Mouse (Mus musculus) heart, embryonic 13.5 days (tissue): ENCODE results near the gene Pdcd4. TPM values are rescaled to one million over a fixed set of nuclear protein-coding genes. Genes with fewer than 3 reads are reported as not detected.
A peak's percentile ranks its signal among the peaks of the same experiment; 100 is the strongest.

Source experiments
- ATAC-seq: fragments of 200-750 bp; cut with Nextera tagmentation; 2 replicates; pipeline ENCODE4 v1.8.0; 2017; ENCODE audit warnings: moderate TSS enrichment; ENCODE audit not compliant: insufficient number of reproducible peaks, low FRiP score, low TSS enrichment; ENCODE audit errors: extremely low read depth
- H3K27ac ChIP-seq: fragments of 300-500 bp; sonication (generic); replicated peaks from 2 replicates; pipeline ENCODE4 v1.5.1; 2015; ENCODE audit warnings: moderate library complexity, mild to moderate bottlenecking, inconsistent platforms
- H3K27me3 ChIP-seq: fragments of 300-500 bp; sonication (generic); replicated peaks from 2 replicates; pipeline ENCODE4 v1.6.1; 2015; ENCODE audit warnings: mild to moderate bottlenecking, inconsistent platforms
- H3K36me3 ChIP-seq: fragments of 300-500 bp; sonication (generic); 2 replicates; pipeline ENCODE4 v1.6.1; 2015; ENCODE audit warnings: mild to moderate bottlenecking, inconsistent platforms
- H3K4me1 ChIP-seq: fragments of 300-500 bp; sonication (generic); 2 replicates; pipeline ENCODE4 v1.6.1; 2015; ENCODE audit warnings: inconsistent platforms
- H3K4me2 ChIP-seq: fragments of 300-500 bp; sonication (generic); 2 replicates; pipeline ENCODE4 v1.6.1; 2015; ENCODE audit warnings: inconsistent platforms, mild to moderate bottlenecking, moderate library complexity
- H3K4me3 ChIP-seq: fragments of 300-500 bp; sonication (generic); 2 replicates; pipeline ENCODE4 v1.5.1; 2015; ENCODE audit warnings: moderate library complexity, mild to moderate bottlenecking, inconsistent platforms
- H3K9ac ChIP-seq: fragments of 300-500 bp; sonication (generic); 2 replicates; pipeline ENCODE4 v1.6.1; 2015; ENCODE audit warnings: inconsistent platforms, mild to moderate bottlenecking, moderate library complexity
- H3K9me3 ChIP-seq: fragments of 300-500 bp; sonication (generic); 2 replicates; pipeline ENCODE4 v1.6.1; 2016; ENCODE audit warnings: inconsistent platforms
- WGBS: fragments of 180-500 bp; shearing (Covaris S2); methylation state at CpG from one replicate; pipeline ENCODE4 v1.1.7; 2015; ENCODE audit warnings: mixed read lengths; 5-methylcytosine and 5-hydroxymethylcytosine counted together
- polyA plus RNA-seq: library from polyadenylated mRNA; unstranded; fragments of >200 nt; fragmentation: Nextera tagmentation; extraction: Ambion mirVana; gene quantifications from 2 replicates; pipeline ENCODE4 v1.2.1, GENCODE M21; 2015

Pdcd4 gene
- polyA plus RNA-seq: 34.4 and 34.6 TPM in 2 replicates

DNA sequence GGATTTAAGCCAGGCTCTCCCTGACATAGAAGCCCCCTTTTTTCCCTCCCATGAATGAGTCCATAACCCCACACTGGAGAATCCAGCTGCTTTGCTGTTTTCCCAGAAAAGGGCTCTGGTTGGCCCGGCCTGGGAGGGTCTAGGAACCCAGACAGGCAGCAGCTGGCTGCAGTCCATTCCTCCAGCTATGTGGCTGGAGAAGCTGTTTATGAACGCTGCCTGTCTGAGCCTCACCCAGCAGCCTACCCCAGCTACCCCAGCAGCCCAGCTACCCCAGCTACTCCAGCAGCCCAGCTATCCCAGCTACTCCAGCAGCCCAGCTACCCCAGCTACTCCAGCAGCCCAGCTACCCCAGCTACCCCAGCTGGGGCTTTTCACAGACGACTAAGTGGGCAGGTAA lies at the start of gene Pdcd4:
Gene Pdcd4, plus strand, starts transcription at position 171 of the 400 bp plus-strand sequence.
- Histone ChIP-seq H3K4me2 (no peak within 1 kb of the TSS), H3K9ac (0 out of 2 replicates have a peak within 1 kb of the TSS, but pooled peaks have one; percentile 28), H3K27me3 (no peaks in the 10 kb centered on the region), H3K9me3 (no peaks in the 10 kb centered on the region), H3K4me3 (no peak within 1 kb of the TSS), H3K27ac (peak within 1 kb of the TSS; percentile 77), H3K36me3 (no peaks in the 10 kb centered on the region), H3K4me1 (peaks cover 39% of the 10 kb centered on the region)
- 29% methylated on average over 3 of the region's 3 CpGs for WGBS
- no peak for ATAC-seq

- peaks cover 95% of the 10 kb centered on the region for H3K36me3 ChIP-seq
- no peak overlapping the region for H3K4me2 ChIP-seq
- no peak overlapping the region for H3K27ac ChIP-seq
- H3K4me1 ChIP-seq: peaks cover 31% of the 10 kb centered on the region
- WGBS: 61% methylated on average over 8 of the region's 8 CpGs
- H3K4me3 ChIP-seq: no peak overlapping the region
- no peaks in the 10 kb centered on the region for H3K27me3 ChIP-seq
- no peak overlapping the region for H3K9ac ChIP-seq
- no peaks in the 10 kb centered on the region for H3K9me3 ChIP-seq
- ATAC-seq: no peak
These were observed 48.1 kb upstream of the Pdcd4 start for GRCm38 (mm10) chr19:53843972-53844371.

DNA sequence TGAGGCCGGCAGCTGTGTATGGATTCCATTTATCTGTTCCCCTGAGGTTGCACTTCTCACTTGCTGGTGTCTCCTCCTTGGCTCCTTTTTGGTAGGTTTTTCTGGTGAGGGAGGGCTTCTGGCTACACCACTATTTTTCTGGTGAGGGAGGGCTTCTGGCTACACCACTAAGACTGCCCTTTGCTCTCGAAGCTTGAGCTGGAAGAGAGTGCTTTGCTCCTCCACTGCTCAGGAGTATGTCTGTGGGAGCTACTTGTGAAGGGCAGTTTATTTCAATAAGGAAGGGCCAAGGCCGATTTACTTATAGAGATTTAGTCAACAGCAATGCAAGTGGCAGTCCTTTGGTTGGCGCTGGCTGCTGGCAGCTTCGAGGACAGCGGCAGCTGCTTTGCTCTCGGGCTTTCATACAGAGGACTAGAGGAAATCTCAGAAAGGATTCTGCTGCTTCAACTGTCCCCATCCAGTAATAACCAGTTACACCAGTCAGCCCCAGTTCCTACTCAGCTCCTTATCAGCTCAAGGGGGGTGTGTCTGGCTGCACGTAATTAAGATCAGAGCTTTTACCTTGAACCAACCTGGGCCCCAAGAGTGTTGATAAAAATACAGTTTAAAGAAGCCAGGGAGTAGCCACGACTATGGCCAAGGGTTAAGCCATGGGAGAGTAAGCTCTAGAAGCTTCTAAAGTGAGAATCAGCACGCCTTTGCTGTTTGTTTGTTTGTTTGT lies 43.6 kb upstream of the Pdcd4 start:
- H3K4me2 ChIP-seq: no peak overlapping the region
- no peak for ATAC-seq
- WGBS: 72% methylated on average over 10 of the region's 10 CpGs
- peaks cover 64% of the 10 kb centered on the region for H3K4me1 ChIP-seq
- peaks cover 84% of the 10 kb centered on the region for H3K36me3 ChIP-seq
- H3K27ac ChIP-seq: no peak overlapping the region
- no peaks in the 10 kb centered on the region for H3K9me3 ChIP-seq
- no peaks in the 10 kb centered on the region for H3K27me3 ChIP-seq
- no peak overlapping the region for H3K4me3 ChIP-seq
- H3K9ac ChIP-seq: no peak overlapping the region; the same call in 1 of the 2 replicates

GRCm38 (mm10) chr19:53850166-53850922 lies 41.7 kb upstream of the Pdcd4 start:
- WGBS: 29% methylated on average over 18 of the region's 18 CpGs
- Histone ChIP-seq H3K4me3 (no peak overlapping the region), H3K27ac (peak overlapping the region; percentile 84), H3K27me3 (no peaks in the 10 kb centered on the region), H3K4me1 (peaks cover 61% of the 10 kb centered on the region), H3K9me3 (no peaks in the 10 kb centered on the region), H3K9ac (peak overlapping the region; percentile 29), H3K36me3 (peaks cover 84% of the 10 kb centered on the region), H3K4me2 (peak overlapping the region; percentile 5; the same call in 1 of the 2 replicates)
- no peak for ATAC-seq

DNA sequence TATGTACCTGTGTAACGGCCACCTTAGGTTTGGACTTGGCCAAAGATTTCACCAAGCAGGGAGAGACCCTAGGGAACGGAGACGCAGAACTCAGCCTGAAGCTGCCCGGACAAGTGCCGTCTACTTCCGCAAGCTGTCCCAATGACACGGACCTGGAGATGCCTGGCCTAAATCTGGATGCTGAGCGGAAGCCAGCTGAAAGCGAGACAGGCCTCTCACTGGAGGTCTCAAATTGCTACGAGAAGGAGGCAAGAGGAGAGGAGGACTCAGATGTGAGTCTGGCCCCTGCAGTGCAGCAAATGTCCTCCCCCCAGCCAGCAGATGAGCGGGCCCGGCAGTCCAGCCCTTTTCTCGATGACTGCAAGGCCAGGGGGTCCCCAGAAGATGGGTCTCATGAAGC lies 40.7 kb upstream of the Pdcd4 start:
- ATAC-seq: no peak
- 74% methylated on average over 13 of the region's 13 CpGs for WGBS
- H3K4me3 ChIP-seq: no peak overlapping the region
- no peak overlapping the region for H3K9ac ChIP-seq
- H3K27ac ChIP-seq: peak overlapping the region; percentile 12; the same call in 1 of the 2 replicates
- no peaks in the 10 kb centered on the region for H3K9me3 ChIP-seq
- no peak overlapping the region for H3K4me2 ChIP-seq
- peaks cover 85% of the 10 kb centered on the region for H3K36me3 ChIP-seq
- no peaks in the 10 kb centered on the region for H3K27me3 ChIP-seq
- peaks cover 58% of the 10 kb centered on the region for H3K4me1 ChIP-seq

- Histone ChIP-seq H3K9me3 (no peaks in the 10 kb centered on the region), H3K36me3 (peaks cover 78% of the 10 kb centered on the region), H3K4me1 (peaks cover 56% of the 10 kb centered on the region), H3K4me3 (no peak overlapping the region), H3K4me2 (no peak overlapping the region), H3K27me3 (no peaks in the 10 kb centered on the region), H3K27ac (peak overlapping the region; percentile 12), H3K9ac (no peak overlapping the region)
- ATAC-seq: no peak
- WGBS: 85% methylated on average over 14 of the region's 14 CpGs
These were observed 40.0 kb upstream of the Pdcd4 start for GRCm38 (mm10) chr19:53851826-53852698.

GRCm38 (mm10) chr19:53852699-53853451 lies 39.2 kb upstream of the Pdcd4 start:
- no peak overlapping the region for H3K4me2 ChIP-seq
- H3K4me1 ChIP-seq: peaks cover 56% of the 10 kb centered on the region
- WGBS: 68% methylated on average over 15 of the region's 15 CpGs

GRCm38 (mm10) chr19:53854978-53855377 lies 37.1 kb upstream of the Pdcd4 start:
- Histone ChIP-seq H3K27me3 (no peaks in the 10 kb centered on the region), H3K36me3 (peaks cover 74% of the 10 kb centered on the region), H3K4me1 (peaks cover 41% of the 10 kb centered on the region), H3K9ac (no peak overlapping the region), H3K9me3 (no peaks in the 10 kb centered on the region), H3K4me3 (no peak overlapping the region), H3K4me2 (no peak overlapping the region), H3K27ac (no peak overlapping the region)
- ATAC-seq: no peak
- WGBS: 71% methylated on average over 4 of the region's 4 CpGs

More at GRCm38 (mm10) chr19:53852699-53853451, 39.2 kb upstream of the Pdcd4 start:
- no peak overlapping the region for H3K9ac ChIP-seq
- H3K27ac ChIP-seq: 0 out of 2 replicates have a peak overlapping the region, but pooled peaks have one; percentile 0
- H3K27me3 ChIP-seq: no peaks in the 10 kb centered on the region
- H3K36me3 ChIP-seq: peaks cover 74% of the 10 kb centered on the region
- no peak for ATAC-seq
- no peaks in the 10 kb centered on the region for H3K9me3 ChIP-seq
- H3K4me3 ChIP-seq: no peak overlapping the region

DNA sequence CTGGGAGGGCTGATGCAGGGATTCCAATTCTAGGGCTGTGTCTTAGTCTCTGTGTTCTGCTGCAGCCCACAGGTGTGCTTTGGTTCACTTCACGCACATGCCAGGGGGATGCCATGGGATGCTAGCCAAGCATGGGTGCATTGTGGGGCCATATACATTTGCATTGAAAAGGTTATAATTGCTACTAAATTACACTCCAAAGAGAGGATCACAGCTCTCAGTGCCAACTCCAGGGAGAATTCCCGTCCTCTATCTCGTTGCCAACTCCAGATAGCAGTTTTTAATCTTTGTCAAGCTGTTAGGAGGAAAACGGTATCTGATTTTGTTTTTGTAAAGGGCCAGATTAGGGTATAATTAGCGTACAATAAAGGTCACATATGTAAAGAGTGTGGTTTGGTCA lies 36.2 kb upstream of the Pdcd4 start:
- H3K36me3 ChIP-seq: peaks cover 77% of the 10 kb centered on the region

DNA sequence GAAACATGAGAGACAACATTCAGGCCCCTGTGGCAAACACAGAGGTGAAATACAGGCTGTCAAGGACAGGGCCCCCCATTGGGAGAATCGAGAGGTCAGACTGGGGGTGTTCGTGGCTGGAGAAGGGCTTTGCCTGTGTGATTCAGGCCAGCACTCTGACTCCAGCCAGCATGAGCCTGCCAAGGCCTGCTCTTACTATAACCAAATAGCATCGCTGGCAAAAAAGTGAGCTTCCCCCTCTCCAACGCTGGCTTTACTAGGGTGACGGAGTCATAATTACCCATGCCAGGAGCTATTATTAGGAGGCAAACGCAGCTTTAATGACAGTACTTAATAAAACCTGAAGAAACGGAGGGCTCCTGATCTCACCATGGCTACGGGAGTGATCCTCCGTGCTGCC lies 35.2 kb upstream of the Pdcd4 start:
- Histone ChIP-seq H3K4me2 (no peak overlapping the region), H3K9ac (no peak overlapping the region), H3K36me3 (peaks cover 77% of the 10 kb centered on the region), H3K27ac (0 out of 2 replicates have a peak overlapping the region, but pooled peaks have one; percentile 10), H3K27me3 (no peaks in the 10 kb centered on the region), H3K4me3 (no peak overlapping the region), H3K4me1 (peaks cover 23% of the 10 kb centered on the region), H3K9me3 (no peaks in the 10 kb centered on the region)
- no peak for ATAC-seq
- WGBS: 74% methylated on average over 9 of the region's 9 CpGs

More for the DNA sequence above, 36.2 kb upstream of the Pdcd4 start:
- H3K4me1 ChIP-seq: peaks cover 33% of the 10 kb centered on the region
- no peak for ATAC-seq
- no peak overlapping the region for H3K27ac ChIP-seq
- no peak overlapping the region for H3K4me2 ChIP-seq
- no peak overlapping the region for H3K9ac ChIP-seq
- no peaks in the 10 kb centered on the region for H3K27me3 ChIP-seq
- no peaks in the 10 kb centered on the region for H3K9me3 ChIP-seq
- no peak overlapping the region for H3K4me3 ChIP-seq
- 77% methylated on average over 5 of the region's 5 CpGs for WGBS
